Mouse (Mus musculus): ENCODE measurements around the gene Rccd1.
A peak's percentile ranks its signal among the peaks of the same experiment; 100 is the strongest.

Rccd1 gene

DNA sequence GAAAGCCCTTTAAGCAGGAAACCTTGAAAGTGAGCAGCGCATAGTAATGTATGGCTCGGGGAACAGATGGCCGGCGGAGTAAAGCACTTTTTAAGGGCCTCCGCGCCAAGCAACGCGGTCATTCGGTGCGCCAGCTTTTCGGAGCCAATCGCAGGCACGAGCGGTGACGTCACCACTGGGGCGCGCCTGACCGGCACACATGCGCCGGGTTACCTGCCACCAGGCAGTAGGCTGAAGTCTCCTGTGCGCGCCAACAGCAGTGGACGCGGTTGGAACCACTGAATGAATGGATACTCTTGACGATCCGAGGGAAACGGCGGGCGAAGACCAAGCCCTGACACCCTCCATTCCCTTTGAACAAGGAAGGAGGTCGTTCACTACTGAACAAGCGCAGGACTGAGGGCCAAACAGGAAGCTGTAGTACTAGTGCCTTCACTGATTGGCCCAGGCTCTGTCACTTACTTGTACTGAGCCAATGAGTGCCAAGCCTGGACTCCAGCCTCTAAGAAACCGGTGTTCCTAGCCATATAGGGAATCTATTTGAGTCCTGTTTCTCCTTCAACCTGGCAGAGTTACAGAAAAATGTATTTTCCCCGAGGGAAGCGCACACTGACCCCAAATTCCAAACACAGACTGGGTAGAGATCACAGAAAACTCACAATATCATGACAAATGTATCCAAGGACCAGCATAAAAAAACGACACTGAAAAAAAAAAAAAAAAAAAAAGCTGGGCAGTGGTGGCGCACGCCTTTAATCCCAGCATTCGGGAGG is at the start of gene Rccd1:
TSS of gene Rccd1 (minus strand) at position 412 of the 773 bp plus-strand sequence.
- peak; percentile 88 to 96 for DNase-seq (ENCODE audit: low spot score in 2 of 2)

DNA sequence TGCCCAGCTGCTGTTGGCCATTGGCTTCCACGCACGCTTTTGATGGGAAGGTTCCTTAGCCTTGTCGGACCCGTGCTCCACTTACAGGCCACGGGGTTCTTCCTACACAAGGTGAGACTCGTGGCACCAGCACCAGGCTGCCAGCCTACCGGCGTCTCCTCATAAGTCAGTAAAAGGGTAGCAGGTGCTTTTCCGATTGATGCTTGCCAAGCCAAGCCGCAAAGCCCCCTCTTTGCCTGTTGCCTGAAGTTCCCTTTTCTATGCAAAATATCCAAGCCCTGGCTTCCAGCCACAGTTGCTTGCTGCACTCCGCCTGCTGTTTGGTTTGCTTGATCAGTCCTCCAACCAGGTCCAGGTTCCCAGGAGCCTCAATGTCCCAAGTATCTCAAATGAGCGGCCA is 49.6 kb upstream of the Rccd1 start:
- no peak for DNase-seq (ENCODE audit: low spot score in 2 of 2)

GRCm38 (mm10) chr7:80373352-80373751 is 49.1 kb upstream of the Rccd1 start:
- no peak for DNase-seq (ENCODE audit: low spot score in 2 of 2)

DNA sequence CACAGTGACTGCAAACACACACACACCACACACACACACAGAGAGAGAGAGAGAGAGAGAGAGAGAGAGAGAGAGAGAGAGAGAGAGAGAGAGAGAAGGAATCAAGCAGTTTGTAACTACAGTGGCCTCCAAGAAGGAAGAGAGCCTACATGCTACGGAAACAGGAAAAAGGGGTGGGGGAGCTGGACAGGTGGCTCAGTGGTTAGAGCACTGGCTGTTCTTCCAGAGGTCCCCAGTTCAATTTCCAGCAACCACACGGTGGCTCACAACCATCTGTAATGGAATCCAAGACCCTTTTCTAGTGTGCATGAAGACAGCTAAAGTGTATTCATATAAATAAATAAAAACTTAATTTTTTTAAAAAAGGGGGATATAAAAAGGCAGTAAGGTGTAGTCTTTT is 48.4 kb upstream of the Rccd1 start:
- no peak for DNase-seq (ENCODE audit: low spot score in 2 of 2)

- DNase-seq (ENCODE audit: low spot score in 2 of 2): no peak
Observed at GRCm38 (mm10) chr7:80372166-80372565, 47.9 kb upstream of the Rccd1 start.

DNA sequence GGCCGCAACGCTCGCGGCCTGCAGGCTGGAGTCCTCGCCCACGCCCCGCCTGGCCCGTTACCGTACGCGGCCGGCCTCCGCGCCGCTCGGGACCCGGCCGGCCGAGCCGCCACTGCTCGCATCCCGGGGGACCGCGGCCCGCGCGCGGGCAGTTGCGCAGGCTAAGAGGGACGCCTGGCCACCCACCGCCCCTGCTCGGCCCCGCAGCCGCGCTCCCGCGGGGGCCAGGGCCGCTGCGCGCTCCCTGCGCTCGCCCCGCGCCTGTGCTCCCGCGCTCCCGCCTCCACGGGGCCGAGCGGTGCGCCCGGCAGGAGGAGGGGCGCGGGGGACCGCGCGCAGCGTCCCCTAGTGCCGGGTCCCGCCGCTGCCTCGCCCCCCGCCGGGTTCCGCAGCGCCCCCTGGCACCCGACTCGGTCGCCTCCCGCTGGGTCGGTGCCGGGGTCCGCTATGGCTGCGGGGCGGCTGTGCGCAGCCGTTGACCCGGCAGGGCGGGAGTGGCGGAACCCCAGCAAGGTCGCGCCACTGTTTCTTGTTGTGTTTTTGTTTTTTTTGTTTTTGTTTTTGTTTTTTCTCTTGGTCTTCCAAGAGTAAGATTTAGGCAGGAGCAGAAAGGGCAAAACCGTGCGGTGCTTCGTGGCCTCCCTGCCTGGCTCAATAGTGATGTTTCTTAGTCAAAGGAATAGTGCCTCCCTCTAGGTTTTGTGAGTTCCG is 46.9 kb upstream of the Rccd1 start, which contains the start of gene Man2a2:
TSS of gene Man2a2 (minus strand) at position 335 of the 711 bp plus-strand sequence.
- DNase-seq (ENCODE audit: low spot score in 2 of 2): peak; percentile 74 to 76

DNA sequence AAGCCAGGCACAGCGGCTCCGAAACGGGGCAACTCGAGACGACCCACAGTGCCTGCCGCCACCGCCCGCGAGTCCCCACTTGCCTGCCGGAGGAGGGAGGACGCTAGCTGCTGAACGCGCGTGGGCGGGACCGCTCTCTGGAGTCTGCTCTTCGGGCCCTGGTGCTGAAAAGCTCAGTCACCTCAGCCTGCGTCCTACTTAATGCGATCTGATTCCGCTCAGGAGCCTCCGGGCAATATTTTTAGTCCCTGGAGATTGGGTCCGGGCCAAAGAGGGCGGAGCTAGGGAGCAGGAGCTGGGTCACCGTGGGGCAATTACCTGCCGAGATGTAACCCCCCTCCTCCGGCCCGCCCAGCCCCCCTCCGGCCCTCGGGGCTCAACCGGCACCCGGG is 46.4 kb upstream of the Rccd1 start:
- peak in 1 of 2 experiments; percentile 66 for DNase-seq (ENCODE audit: low spot score in 2 of 2)

DNA sequence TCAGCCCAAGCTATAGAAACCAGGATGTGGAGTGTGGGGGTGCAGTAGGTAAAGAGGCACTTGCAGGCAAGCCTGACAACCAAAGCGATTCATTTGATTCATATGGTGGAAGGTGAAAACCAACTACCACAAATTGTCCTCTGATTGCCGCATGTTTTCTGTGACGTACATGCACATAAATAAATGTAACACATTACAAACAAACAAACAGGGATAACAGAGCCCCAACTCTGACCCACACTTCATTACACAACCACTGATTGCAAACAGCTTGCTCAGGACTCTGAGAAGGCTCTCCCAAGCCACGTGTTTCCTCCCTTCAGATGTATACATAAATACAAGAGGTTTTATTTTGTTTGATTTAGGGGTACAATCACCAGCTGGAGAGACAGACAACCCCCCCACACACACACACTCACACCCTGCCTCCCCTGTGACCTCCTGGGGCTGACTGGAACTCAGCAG is 45.7 kb upstream of the Rccd1 start:
- no peak for DNase-seq (ENCODE audit: low spot score in 2 of 2)

GRCm38 (mm10) chr7:80369461-80369860 is 45.2 kb upstream of the Rccd1 start:
- no peak for DNase-seq (ENCODE audit: low spot score in 2 of 2)

DNA sequence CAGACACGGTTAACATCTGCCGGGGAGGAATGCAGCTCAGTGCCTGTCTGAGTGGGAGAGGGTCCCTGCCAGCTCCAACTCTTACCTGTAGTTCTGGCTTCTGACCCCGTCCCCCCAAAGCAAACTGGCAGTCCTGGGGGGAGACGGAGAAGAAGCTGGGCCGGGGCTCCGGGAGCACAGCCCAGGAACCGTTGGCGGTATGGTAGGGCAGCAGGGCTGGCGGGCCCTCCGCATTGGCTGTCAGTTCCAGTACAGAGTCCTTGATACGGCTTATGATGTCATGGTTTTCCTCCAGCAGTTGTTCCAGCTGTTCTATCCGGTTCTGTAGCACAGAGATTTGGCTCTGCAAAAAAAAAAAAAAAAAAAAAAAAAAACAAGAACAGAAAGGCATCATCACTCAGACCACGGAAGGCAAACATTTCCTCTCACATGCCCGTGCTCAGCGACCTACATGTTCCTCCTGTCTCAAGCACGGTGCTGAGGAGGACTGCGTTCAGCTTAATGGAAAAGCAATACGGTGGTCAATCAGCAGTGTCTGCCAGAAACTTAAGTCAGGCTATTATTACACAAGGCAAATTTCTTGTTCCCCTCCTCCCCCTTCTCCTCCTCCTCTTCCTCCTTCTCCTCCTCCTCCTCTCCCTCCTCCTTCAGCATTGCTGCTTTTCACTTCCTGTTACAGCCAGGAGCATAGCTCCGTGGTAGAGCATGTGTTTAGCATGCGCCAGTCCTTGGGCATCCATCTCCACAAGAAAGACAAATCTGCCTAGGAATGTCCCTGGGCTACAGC is 44.6 kb upstream of the Rccd1 start:
- DNase-seq (ENCODE audit: low spot score in 2 of 2): no peak

DNA sequence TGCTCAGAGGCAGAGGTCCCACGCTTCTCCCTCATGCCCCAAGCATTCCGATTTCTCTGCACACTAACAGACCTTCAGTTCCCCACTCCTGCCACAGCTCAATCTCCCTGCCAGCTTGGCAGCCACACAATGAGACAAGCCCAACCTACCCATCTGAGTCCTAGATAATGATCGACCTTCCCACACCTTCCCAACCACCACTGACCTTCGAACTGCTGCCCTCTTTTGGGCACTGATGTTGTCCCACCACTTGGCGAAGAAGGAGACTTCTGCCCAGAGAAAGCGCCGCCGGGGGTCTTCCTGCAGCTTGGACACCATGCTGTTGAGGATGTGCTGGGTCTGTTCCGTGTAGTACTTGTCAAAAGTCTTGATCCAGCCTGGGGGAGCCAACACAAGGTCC is 43.8 kb upstream of the Rccd1 start:
- DNase-seq (ENCODE audit: low spot score in 2 of 2): no peak

GRCm38 (mm10) chr7:80367232-80367631 is 43.0 kb upstream of the Rccd1 start:
- no peak for DNase-seq (ENCODE audit: low spot score in 2 of 2)

GRCm38 (mm10) chr7:80365759-80366158 is 41.5 kb upstream of the Rccd1 start:
- DNase-seq (ENCODE audit: low spot score in 2 of 2): no peak

- DNase-seq (ENCODE audit: low spot score in 2 of 2): no peak
Observed at GRCm38 (mm10) chr7:80360435-80360834, 36.2 kb upstream of the Rccd1 start.

DNA sequence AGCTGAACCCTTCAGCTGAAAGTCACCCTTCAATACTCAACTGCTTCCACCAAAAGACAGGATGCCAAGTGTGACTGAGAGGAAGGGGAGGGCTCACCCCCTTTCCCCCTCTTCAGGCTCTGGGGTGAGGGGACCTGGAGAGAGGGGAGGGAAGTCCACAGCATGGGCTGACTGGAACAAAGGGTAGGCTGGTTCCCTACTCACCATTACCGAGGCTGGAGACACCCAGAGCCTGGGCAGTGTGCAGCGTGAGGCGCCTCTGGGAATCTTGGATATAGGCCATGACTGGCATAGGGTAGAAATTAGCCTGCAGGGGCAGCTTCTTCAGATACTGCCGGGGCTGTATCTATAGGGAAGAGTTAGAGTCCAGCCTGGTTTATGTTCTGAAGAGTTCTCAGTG is 33.8 kb upstream of the Rccd1 start:
- DNase-seq (ENCODE audit: low spot score in 2 of 2): no peak

- no peak for DNase-seq (ENCODE audit: low spot score in 2 of 2)
Observed at GRCm38 (mm10) chr7:80357156-80357555, 32.9 kb upstream of the Rccd1 start.

GRCm38 (mm10) chr7:80356351-80356750 is 32.1 kb upstream of the Rccd1 start:
- no peak for DNase-seq (ENCODE audit: low spot score in 2 of 2)

GRCm38 (mm10) chr7:80352920-80353319 is 28.7 kb upstream of the Rccd1 start:
- DNase-seq (ENCODE audit: low spot score in 2 of 2): no peak

- DNase-seq (ENCODE audit: low spot score in 2 of 2): no peak
Observed at GRCm38 (mm10) chr7:80350808-80351207, 26.6 kb upstream of the Rccd1 start.

DNA sequence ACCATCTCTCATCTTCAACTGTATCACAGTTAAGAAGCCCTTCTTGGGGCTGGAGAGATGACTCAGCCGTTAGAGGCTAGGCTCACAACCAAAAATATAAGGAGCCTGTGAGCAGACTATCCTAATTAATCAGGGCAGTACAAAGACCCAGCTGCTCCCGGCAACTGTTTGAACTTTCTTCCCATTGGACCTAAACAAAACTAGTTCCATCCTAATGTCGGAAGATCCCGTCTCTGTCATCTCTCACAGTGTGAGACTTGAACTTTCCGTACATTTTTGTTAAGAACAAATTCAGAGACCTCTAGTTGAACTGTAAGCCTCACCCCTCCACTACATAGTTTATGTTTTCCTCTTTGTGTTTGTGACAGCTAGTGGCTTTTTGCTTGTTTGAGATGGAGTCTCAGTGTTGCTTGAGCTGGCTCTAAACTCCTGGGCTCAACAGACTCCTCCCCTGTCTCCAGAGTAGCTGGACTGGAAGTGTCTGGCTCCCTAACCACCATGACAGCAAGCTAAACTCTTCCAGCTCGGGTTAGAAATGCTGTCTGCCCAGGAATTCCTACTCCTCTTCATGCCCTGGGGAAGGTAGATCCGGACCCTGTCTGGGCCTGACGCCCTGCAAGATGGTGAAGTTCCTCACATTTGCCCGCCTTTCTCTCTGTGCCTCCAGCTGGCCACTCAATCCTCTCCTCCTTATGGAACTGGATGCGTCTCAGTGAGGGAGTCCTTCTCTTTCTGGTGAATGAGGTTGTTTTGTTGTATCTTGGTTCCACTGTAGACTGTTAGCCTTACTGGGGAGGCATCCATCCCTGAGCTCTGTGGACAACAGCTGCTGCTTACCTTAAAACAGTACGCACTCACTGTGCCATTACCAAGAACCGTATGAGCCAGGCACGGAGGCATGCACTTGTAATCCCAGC is 23.7 kb upstream of the Rccd1 start:
- no peak for DNase-seq (ENCODE audit: low spot score in 2 of 2)

DNA sequence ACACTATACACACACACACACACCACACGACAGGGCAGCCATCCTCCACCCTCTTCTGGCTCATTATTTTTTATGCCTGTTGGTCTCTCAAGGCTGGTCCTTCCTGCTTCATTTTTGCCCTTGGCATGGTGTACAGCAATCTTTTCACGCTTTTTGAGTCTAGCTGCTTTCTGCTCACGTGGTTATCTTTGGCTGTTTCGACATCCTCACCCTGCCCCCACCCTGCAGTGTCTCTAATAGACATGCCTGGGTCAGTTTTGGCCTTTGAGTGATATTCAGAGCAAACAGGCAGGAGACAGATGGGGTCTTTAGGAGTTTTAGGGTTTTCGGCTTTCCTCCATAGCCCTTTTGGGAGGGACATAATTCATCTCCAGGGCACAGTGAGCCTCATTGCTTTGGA is 22.6 kb upstream of the Rccd1 start:
- DNase-seq (ENCODE audit: low spot score in 2 of 2): no peak

Measured in cerebellum, postnatal 4 days (tissue).